Mouse (Mus musculus): ENCODE measurements at regions not wholly inside any gene's neighbourhood (a gene's known extent, or its start where the extent isn't known, plus 50 kb on each side); places are given as distances from the start of the nearest gene placed in this dataset.

- TF ChIP-seq ZC3H11A (IDR thresholded peaks at IDR 0.05; ENCODE audit: borderline replicate concordance, low read depth, low read length) = no peak
- TF ChIP-seq HCFC1 (IDR thresholded peaks at IDR 0.05; ENCODE audit: borderline replicate concordance, insufficient read depth, low read length) = no peak
- no peak for TF ChIP-seq CHD2 (IDR thresholded peaks at IDR 0.05; ENCODE audit: low read depth, low read length)
These were observed 182.0 kb upstream of the Cdkn3 start for GRCm38 (mm10) chr14:46578051-46579000.
